Mouse (Mus musculus) neural tube, embryonic 13.5 days (tissue): Measurements from ENCODE around the gene Dner. TPM values are rescaled to one million over a fixed set of nuclear protein-coding genes. Genes with fewer than 3 reads are reported as not detected.

ENCODE experiments used
- ATAC-seq: fragments of 200-750 bp; cut with Nextera tagmentation; 2 replicates; pipeline ENCODE4 v1.8.0; 2017; ENCODE audit warnings: low read depth, mild to moderate bottlenecking, moderate TSS enrichment, moderate library complexity
- H3K27ac ChIP-seq: fragments of 300-500 bp; sonication (generic); replicated peaks from 2 replicates; pipeline ENCODE4 v1.5.1; 2015; ENCODE audit warnings: moderate library complexity, mild to moderate bottlenecking, inconsistent platforms
- H3K27me3 ChIP-seq: fragments of 300-500 bp; sonication (generic); 2 replicates; pipeline ENCODE4 v1.6.1; 2015; ENCODE audit warnings: mild to moderate bottlenecking, inconsistent platforms
- H3K36me3 ChIP-seq: fragments of 300-500 bp; sonication (generic); 2 replicates; pipeline ENCODE4 v1.6.1; 2015; ENCODE audit warnings: mild to moderate bottlenecking, inconsistent platforms
- H3K4me1 ChIP-seq: fragments of 300-500 bp; sonication (generic); replicated peaks from 2 replicates; pipeline ENCODE4 v1.6.1; 2015; ENCODE audit warnings: inconsistent platforms
- H3K4me2 ChIP-seq: fragments of 300-500 bp; sonication (generic); 2 replicates; pipeline ENCODE4 v1.6.1; 2015; ENCODE audit warnings: inconsistent platforms, mild to moderate bottlenecking, moderate library complexity
- H3K4me3 ChIP-seq: fragments of 300-500 bp; sonication (generic); 2 replicates; pipeline ENCODE4 v1.5.1; 2015; ENCODE audit warnings: mild to moderate bottlenecking, inconsistent platforms
- H3K9ac ChIP-seq: fragments of 300-500 bp; sonication (generic); 2 replicates; pipeline ENCODE4 v1.6.1; 2015; ENCODE audit warnings: moderate library complexity, mild to moderate bottlenecking, inconsistent platforms
- H3K9me3 ChIP-seq: fragments of 300-500 bp; sonication (generic); 2 replicates; pipeline ENCODE4 v1.6.1; 2016; ENCODE audit warnings: inconsistent platforms
- WGBS: fragments of 180-500 bp; shearing (Covaris S2); methylation state at CpG from one replicate; pipeline ENCODE4 v1.1.7; 2015; 5-methylcytosine and 5-hydroxymethylcytosine counted together
- polyA plus RNA-seq: library from polyadenylated mRNA; unstranded; fragments of >200 nt; fragmentation: Nextera tagmentation; extraction: Ambion mirVana; gene quantifications from 2 replicates; pipeline ENCODE4 v1.2.1, GENCODE M21; 2015

Dner gene
- polyA plus RNA-seq, 1 experiment from 2014 or later = 250 TPM

GRCm38 (mm10) chr1:84697136-84697535, 1.1 kb upstream of the Dner start:
- H3K27ac ChIP-seq = no peak overlapping the region
- WGBS = 1% methylated on average over 2 of the region's 2 CpGs

GRCm38 (mm10) chr1:84694688-84695474, 1.1 kb downstream of the Dner start:
- Histone ChIP-seq H3K27me3 (no peaks in the 10 kb centered on the region), H3K9me3 (no peaks in the 10 kb centered on the region), H3K36me3 (no peaks in the 10 kb centered on the region), H3K4me2 (peak overlapping the region; percentile 78), H3K4me1 (peaks cover 48% of the 10 kb centered on the region), H3K27ac (peak overlapping the region; percentile 98), H3K9ac (peak overlapping the region; percentile 97), H3K4me3 (peak overlapping the region; percentile 96)
- WGBS = 5% methylated on average over 26 of the region's 26 CpGs
- ATAC-seq = peak; percentile 77

More at GRCm38 (mm10) chr1:84697136-84697535, 1.1 kb upstream of the Dner start:
- H3K4me2 ChIP-seq = 0 out of 2 replicates have a peak overlapping the region, but pooled peaks have one; percentile 78
- H3K4me1 ChIP-seq = peaks cover 28% of the 10 kb centered on the region
- H3K27me3 ChIP-seq = no peaks in the 10 kb centered on the region
- no peak overlapping the region for H3K9ac ChIP-seq
- no peak overlapping the region for H3K4me3 ChIP-seq
- no peaks in the 10 kb centered on the region for H3K36me3 ChIP-seq
- ATAC-seq = 0 out of 2 replicates have a peak, but pooled peaks have one; percentile 2
- no peaks in the 10 kb centered on the region for H3K9me3 ChIP-seq

GRCm38 (mm10) chr1:84677910-84678309, 18.1 kb downstream of the Dner start:
- 71% methylated on average over 4 of the region's 4 CpGs for WGBS
- H3K9me3 ChIP-seq = no peaks in the 10 kb centered on the region
- peaks cover 6% of the 10 kb centered on the region for H3K4me1 ChIP-seq
- no peak overlapping the region for H3K4me3 ChIP-seq
- no peak overlapping the region for H3K4me2 ChIP-seq
- H3K27ac ChIP-seq = no peak overlapping the region
- H3K9ac ChIP-seq = no peak overlapping the region
- no peaks in the 10 kb centered on the region for H3K27me3 ChIP-seq
- H3K36me3 ChIP-seq = peaks cover 5% of the 10 kb centered on the region; the same call in 1 of the 2 replicates
- no peak for ATAC-seq

- Histone ChIP-seq H3K4me3 (no peak overlapping the region), H3K4me1 (peaks cover 18% of the 10 kb centered on the region), H3K36me3 (no peaks in the 10 kb centered on the region), H3K27me3 (no peaks in the 10 kb centered on the region), H3K9me3 (no peaks in the 10 kb centered on the region), H3K27ac (no peak overlapping the region), H3K4me2 (no peak overlapping the region), H3K9ac (no peak overlapping the region)
- ATAC-seq = no peak
- WGBS = 81% methylated on average over 7 of the region's 7 CpGs
Measured at GRCm38 (mm10) chr1:84668100-84668846, 27.7 kb downstream of the Dner start.

GRCm38 (mm10) chr1:84667660-84668059, 28.4 kb downstream of the Dner start:
- H3K9me3 ChIP-seq = no peaks in the 10 kb centered on the region
- no peak overlapping the region for H3K9ac ChIP-seq
- no peak for ATAC-seq
- H3K4me2 ChIP-seq = no peak overlapping the region
- peaks cover 18% of the 10 kb centered on the region for H3K4me1 ChIP-seq
- H3K27ac ChIP-seq = no peak overlapping the region
- H3K36me3 ChIP-seq = no peaks in the 10 kb centered on the region
- no peak overlapping the region for H3K4me3 ChIP-seq
- 77% methylated on average over 4 of the region's 4 CpGs for WGBS
- no peaks in the 10 kb centered on the region for H3K27me3 ChIP-seq

- Histone ChIP-seq H3K9ac (no peak overlapping the region), H3K27me3 (no peaks in the 10 kb centered on the region), H3K36me3 (no peaks in the 10 kb centered on the region), H3K4me1 (peaks cover 28% of the 10 kb centered on the region), H3K4me2 (no peak overlapping the region), H3K27ac (peak overlapping the region; percentile 10; the same call in 1 of the 2 replicates), H3K9me3 (no peaks in the 10 kb centered on the region), H3K4me3 (no peak overlapping the region)
- 26% methylated on average over 4 of the region's 4 CpGs for WGBS
- ATAC-seq = peak; percentile 73
Measured at GRCm38 (mm10) chr1:84664377-84665118, 31.5 kb downstream of the Dner start.

GRCm38 (mm10) chr1:84646781-84647180, 49.2 kb downstream of the Dner start:
- no peak for ATAC-seq
- H3K4me2 ChIP-seq = no peak overlapping the region
- no peaks in the 10 kb centered on the region for H3K36me3 ChIP-seq
- no peak overlapping the region for H3K4me3 ChIP-seq
- H3K4me1 ChIP-seq = peaks cover 13% of the 10 kb centered on the region; the same call in 1 of the 2 replicates
- no peak overlapping the region for H3K9ac ChIP-seq
- H3K27ac ChIP-seq = no peak overlapping the region
- WGBS = 82% methylated on average over 2 of the region's 2 CpGs
- H3K27me3 ChIP-seq = no peaks in the 10 kb centered on the region
- no peaks in the 10 kb centered on the region for H3K9me3 ChIP-seq

- WGBS = 64% methylated on average over 4 of the region's 4 CpGs
- Histone ChIP-seq H3K27ac (no peak overlapping the region), H3K4me2 (no peak overlapping the region), H3K4me1 (peaks cover 58% of the 10 kb centered on the region), H3K27me3 (no peaks in the 10 kb centered on the region), H3K36me3 (no peaks in the 10 kb centered on the region), H3K4me3 (no peak overlapping the region), H3K9me3 (no peaks in the 10 kb centered on the region; the same call in 1 of the 2 replicates), H3K9ac (no peak overlapping the region)
- ATAC-seq = no peak
Measured at GRCm38 (mm10) chr1:84640463-84640862, 55.6 kb downstream of the Dner start.

GRCm38 (mm10) chr1:84636890-84637289, 59.1 kb downstream of the Dner start:
- Histone ChIP-seq H3K36me3 (no peaks in the 10 kb centered on the region), H3K27ac (peak overlapping the region; percentile 4; the same call in 1 of the 2 replicates), H3K4me2 (no peak overlapping the region), H3K27me3 (no peaks in the 10 kb centered on the region), H3K4me1 (peaks cover 61% of the 10 kb centered on the region), H3K9ac (no peak overlapping the region), H3K9me3 (no peaks in the 10 kb centered on the region; the same call in 1 of the 2 replicates), H3K4me3 (no peak overlapping the region)
- WGBS = 8% methylated on average over 6 of the region's 6 CpGs
- ATAC-seq = no peak

GRCm38 (mm10) chr1:84628244-84628643, 67.8 kb downstream of the Dner start:
- Histone ChIP-seq H3K4me2 (no peak overlapping the region), H3K27me3 (no peaks in the 10 kb centered on the region), H3K27ac (no peak overlapping the region), H3K4me3 (no peak overlapping the region), H3K36me3 (no peaks in the 10 kb centered on the region), H3K4me1 (peaks cover 30% of the 10 kb centered on the region), H3K9ac (no peak overlapping the region), H3K9me3 (no peaks in the 10 kb centered on the region)
- ATAC-seq = no peak
- WGBS = 85% methylated on average over 6 of the region's 6 CpGs

- peak overlapping the region; percentile 5; the same call in 1 of the 2 replicates for H3K4me2 ChIP-seq
- peak overlapping the region; percentile 23 for H3K27ac ChIP-seq
- 31% methylated on average over 11 of the region's 12 CpGs for WGBS
- no peak overlapping the region for H3K9ac ChIP-seq
- ATAC-seq = peak; percentile 23
- H3K9me3 ChIP-seq = no peaks in the 10 kb centered on the region
- peaks cover 60% of the 10 kb centered on the region for H3K4me1 ChIP-seq
- H3K36me3 ChIP-seq = no peaks in the 10 kb centered on the region
- no peak overlapping the region for H3K4me3 ChIP-seq
- H3K27me3 ChIP-seq = no peaks in the 10 kb centered on the region
Measured at GRCm38 (mm10) chr1:84622978-84623554, 73.0 kb downstream of the Dner start.
